Mouse (Mus musculus) kidney, embryonic 14.5 days (tissue): ENCODE data around the gene Fbxl16. TPM values are rescaled to one million over a fixed set of nuclear protein-coding genes. Genes with fewer than 3 reads are reported as not detected.
A peak's percentile ranks its signal among the peaks of the same experiment; 100 is the strongest.

Experiments used
- ATAC-seq: fragments of 200-750 bp; cut with Nextera tagmentation; 2 replicates; pipeline ENCODE4 v1.8.0; 2017; ENCODE audit warnings: moderate number of reproducible peaks, mild to moderate bottlenecking, moderate TSS enrichment, moderate library complexity; ENCODE audit not compliant: low FRiP score, low TSS enrichment
- H3K27ac ChIP-seq: fragments of 300-500 bp; sonication (generic); 2 replicates; pipeline ENCODE4 v1.5.1; 2014; ENCODE audit warnings: low read depth, mild to moderate bottlenecking, low read length, moderate library complexity, mixed read lengths
- H3K27me3 ChIP-seq: fragments of 300-500 bp; sonication (generic); 2 replicates; pipeline ENCODE4 v1.6.1; 2014; ENCODE audit warnings: mild to moderate bottlenecking, low read length; ENCODE audit not compliant: control insufficient read depth, insufficient read depth
- H3K36me3 ChIP-seq: fragments of 300-500 bp; sonication (generic); 2 replicates; pipeline ENCODE4 v1.6.1; 2014; ENCODE audit warnings: low read length, mixed read lengths; ENCODE audit not compliant: control insufficient read depth, insufficient read depth
- H3K4me1 ChIP-seq: fragments of 300-500 bp; sonication (generic); 2 replicates; pipeline ENCODE4 v1.6.1; 2014; ENCODE audit warnings: low read length, mixed read lengths; ENCODE audit not compliant: control insufficient read depth, insufficient read depth
- H3K4me2 ChIP-seq: fragments of 300-500 bp; sonication (generic); replicated peaks from 2 replicates; pipeline ENCODE4 v1.6.1; 2014; ENCODE audit warnings: low read depth, mild to moderate bottlenecking, low read length
- H3K4me3 ChIP-seq: fragments of 300-500 bp; sonication (generic); 2 replicates; pipeline ENCODE4 v1.5.1; 2014; ENCODE audit warnings: mild to moderate bottlenecking, low read length
- H3K9ac ChIP-seq: fragments of 300-500 bp; sonication (generic); 2 replicates; pipeline ENCODE4 v1.6.1; 2014; ENCODE audit warnings: low read depth, mild to moderate bottlenecking, low read length, moderate library complexity
- H3K9me3 ChIP-seq: fragments of 300-500 bp; sonication (generic); 2 replicates; pipeline ENCODE4 v1.6.1; 2016; ENCODE audit warnings: low read length; ENCODE audit not compliant: control insufficient read depth
- WGBS: fragments of 180-500 bp; shearing (Covaris S2); extraction: QIAGEN DNeasy Blood & Tissue Kit; methylation state at CpG from one replicate; pipeline ENCODE4 v1.1.7; 2014; 5-methylcytosine and 5-hydroxymethylcytosine counted together
- polyA plus RNA-seq: library from polyadenylated mRNA; unstranded; fragments of >200 nt; fragmentation: Nextera tagmentation; extraction: Ambion mirVana; gene quantifications from 2 replicates; pipeline ENCODE4 v1.2.1, GENCODE M21; 2014

Gene Fbxl16
- polyA plus RNA-seq, 1 experiment from 2014 or later, result 1.3 TPM

DNA sequence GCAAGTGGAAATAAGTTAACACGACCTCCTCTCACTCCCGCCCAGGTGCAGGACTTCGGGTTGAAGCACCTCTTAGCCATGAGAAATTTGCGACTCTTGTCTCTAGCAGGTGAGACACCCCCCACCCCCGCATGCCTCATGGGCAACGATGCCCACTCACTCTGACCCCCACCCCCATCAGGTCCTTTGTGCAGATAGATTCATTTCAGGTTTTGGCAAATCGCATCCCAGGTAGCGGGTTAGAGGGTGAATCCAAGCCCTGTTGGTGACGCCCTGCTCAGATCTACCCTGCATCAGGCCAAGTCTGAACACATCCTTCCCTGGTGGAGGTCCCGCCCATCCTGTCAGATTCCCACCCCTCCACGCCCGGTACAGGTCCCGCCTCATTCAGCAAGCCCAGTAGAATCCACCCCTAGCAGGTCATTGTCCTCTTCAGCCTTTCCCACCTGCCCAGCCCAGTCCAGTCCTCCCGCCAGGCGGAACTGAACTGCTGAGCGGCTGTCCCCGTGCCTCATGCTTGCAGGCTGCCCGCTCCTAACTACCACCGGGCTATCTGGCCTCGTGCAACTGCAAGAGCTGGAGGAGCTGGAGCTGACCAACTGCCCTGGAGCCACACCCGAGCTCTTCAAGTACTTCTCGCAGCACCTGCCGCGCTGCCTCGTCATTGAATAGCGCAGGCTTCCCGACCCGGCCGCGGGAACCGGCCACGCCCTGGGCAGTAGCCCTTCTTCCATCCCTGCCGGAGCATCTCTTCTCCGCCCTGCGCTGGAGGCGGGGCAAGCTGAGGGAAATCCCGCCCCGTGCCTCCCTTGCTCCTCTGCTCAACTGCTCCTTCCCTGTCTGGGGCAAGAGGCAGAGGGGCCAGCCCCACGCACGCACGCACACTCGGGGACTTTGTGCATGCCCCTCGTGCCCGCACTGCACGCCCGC is 10.2 kb downstream of the Fbxl16 start:
- Histone ChIP-seq H3K4me3 (peak overlapping the region; percentile 9; the same call in 1 of the 2 replicates), H3K9ac (no peak overlapping the region), H3K4me1 (peaks cover 4% of the 10 kb centered on the region), H3K4me2 (peak overlapping the region; percentile 32), H3K27ac (no peak overlapping the region), H3K27me3 (peaks cover 34% of the 10 kb centered on the region), H3K9me3 (no peaks in the 10 kb centered on the region), H3K36me3 (no peaks in the 10 kb centered on the region)
- ATAC-seq, result no peak
- WGBS, result 6% methylated on average over 46 of the region's 46 CpGs

DNA sequence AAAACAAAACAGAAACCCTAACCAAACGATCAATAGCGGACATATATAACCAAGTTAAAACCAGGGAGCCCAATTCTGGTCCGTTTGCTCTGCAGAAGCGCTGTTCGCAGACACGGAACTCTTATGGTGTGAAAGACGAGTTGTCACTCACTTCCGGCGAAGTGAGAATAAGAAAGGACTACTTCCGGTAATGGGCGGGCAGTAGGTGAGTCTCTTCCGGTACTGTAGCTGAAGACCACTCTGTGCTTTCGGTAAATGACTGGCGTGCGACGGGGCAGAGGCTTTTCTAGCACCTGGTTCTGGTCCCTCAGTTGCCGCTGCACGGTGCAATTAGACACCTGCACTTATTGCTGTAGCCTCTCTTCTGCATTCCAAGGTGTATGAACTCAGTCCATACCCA is 14.6 kb downstream of the Fbxl16 start, which contains the start of gene Wdr24:
Gene Wdr24, plus strand, starts transcription at position 176 of the 400 bp plus-strand sequence.
- Histone ChIP-seq H3K27ac (no peak within 1 kb of the TSS), H3K9me3 (no peaks in the 10 kb centered on the region), H3K4me3 (peak within 1 kb of the TSS; percentile 79), H3K4me1 (peaks cover 20% of the 10 kb centered on the region), H3K9ac (peak within 1 kb of the TSS; percentile 76), H3K27me3 (peaks cover 21% of the 10 kb centered on the region), H3K4me2 (peak within 1 kb of the TSS; percentile 98), H3K36me3 (peaks cover 27% of the 10 kb centered on the region)
- WGBS, result under 1% methylated on average over 18 of the region's 18 CpGs
- ATAC-seq, result peak; percentile 44; the same call in 1 of the 2 replicates

DNA sequence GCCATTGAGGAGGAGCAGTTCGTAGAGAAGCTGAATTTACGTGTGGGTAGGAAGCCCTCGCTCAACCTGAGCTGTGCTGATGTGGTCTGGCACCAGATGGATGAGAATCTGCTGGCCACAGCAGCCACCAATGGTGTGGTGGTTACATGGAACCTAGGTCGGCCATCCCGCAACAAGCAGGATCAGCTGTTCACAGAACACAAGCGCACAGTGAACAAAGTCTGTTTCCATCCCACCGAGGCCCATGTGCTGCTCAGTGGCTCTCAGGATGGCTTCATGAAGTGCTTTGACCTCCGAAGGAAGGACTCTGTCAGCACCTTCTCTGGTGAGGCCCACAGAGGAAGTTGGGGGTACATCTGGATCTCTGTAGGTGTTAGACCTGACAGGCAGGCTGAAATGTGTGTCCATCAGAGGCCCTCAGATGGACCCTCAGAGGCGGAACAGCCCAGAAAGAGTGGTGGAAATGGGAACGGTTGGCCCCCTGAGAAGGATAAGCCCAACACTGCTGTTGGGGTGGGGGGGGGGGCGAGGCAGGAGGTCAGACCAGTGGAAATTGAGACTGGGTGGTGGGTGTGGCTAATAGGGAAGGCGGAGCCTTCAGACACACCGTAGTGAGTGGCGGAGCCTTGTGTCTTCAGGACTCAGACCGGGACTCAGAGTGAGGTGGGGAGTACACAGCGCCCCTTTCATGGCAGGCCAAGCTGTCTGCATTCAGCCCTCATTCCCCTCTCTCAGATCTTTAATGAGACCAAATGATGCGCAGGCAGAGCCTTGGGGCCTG is 15.7 kb downstream of the Fbxl16 start:
- Histone ChIP-seq H3K9ac (peak overlapping the region; percentile 76; the same call in 1 of the 2 replicates), H3K27me3 (peaks cover 10% of the 10 kb centered on the region), H3K4me2 (peak overlapping the region; percentile 98), H3K4me3 (peak overlapping the region; percentile 79), H3K4me1 (peaks cover 21% of the 10 kb centered on the region), H3K36me3 (peaks cover 28% of the 10 kb centered on the region), H3K9me3 (no peaks in the 10 kb centered on the region), H3K27ac (no peak overlapping the region)
- no peak for ATAC-seq
- 72% methylated on average over 17 of the region's 17 CpGs for WGBS

DNA sequence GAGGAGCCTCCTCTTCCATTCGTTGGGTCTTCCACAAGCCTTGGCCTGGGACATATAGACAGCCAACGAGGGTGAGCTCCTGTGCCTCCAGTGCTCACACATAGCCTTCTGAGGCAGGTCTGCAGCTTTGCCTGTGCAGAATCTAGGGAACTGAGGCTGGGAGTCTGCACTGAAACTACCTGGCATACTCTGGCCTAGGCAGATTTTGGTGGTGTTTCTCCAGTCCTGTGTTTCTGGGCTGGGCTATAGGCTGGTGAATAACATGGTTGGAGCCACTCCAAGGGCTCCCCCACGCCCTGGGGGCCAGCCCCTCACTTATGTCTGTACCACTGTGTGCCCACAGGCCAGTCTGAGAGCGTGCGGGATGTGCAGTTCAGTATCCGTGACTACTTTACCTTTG is 16.4 kb downstream of the Fbxl16 start:
- no peak for ATAC-seq
- no peak overlapping the region for H3K4me2 ChIP-seq
- peaks cover 35% of the 10 kb centered on the region for H3K36me3 ChIP-seq
- H3K9ac ChIP-seq, result no peak overlapping the region
- H3K27ac ChIP-seq, result no peak overlapping the region
- no peak overlapping the region for H3K4me3 ChIP-seq
- peaks cover 26% of the 10 kb centered on the region for H3K4me1 ChIP-seq
- H3K27me3 ChIP-seq, result peaks cover 2% of the 10 kb centered on the region
- H3K9me3 ChIP-seq, result no peaks in the 10 kb centered on the region
- 87% methylated on average over 6 of the region's 6 CpGs for WGBS

DNA sequence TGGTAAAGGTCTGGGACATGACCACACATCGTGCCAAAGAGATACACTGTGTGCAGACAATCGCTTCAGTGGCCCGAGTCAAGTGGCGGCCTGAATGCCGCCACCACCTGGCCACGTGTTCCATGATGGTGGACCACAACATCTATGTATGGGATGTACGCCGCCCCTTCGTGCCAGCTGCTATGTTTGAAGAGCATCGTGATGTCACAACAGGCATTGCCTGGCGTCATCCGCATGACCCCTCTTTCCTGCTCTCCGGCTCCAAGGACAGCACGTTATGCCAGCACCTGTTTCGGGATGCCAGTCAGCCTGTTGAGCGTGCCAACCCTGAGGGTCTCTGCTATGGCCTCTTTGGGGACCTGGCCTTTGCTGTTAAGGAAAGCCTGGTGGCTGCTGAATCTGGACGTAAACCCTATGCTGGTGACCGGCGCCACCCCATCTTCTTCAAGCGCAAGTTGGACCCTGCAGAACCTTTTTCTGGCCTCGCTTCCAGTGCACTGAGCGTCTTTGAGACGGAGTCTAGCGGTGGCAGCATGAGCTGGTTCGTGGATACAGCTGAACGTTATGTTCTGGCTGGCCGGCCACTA is 17.2 kb downstream of the Fbxl16 start:
- WGBS, result 96% methylated on average over 27 of the region's 27 CpGs
- no peak for ATAC-seq
- H3K4me1 ChIP-seq, result peaks cover 33% of the 10 kb centered on the region

DNA sequence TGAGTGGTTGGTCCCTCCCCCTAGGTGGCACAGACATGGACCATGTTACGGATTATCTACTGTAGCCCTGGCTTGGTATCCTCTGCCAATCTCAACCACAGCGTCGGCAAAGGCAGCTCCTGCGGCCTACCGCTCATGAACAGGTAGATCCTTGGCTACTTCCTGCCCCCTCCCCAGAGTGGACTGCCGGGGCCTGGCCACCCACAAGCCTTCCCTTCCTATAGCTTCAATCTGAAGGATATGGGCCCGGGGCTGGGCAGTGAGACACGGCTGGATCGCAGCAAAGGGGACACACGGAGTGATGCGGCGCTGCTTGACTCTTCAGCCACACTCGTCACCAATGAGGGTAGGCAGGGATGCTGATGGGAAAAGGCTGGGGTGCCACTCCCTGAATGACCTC is 18.1 kb downstream of the Fbxl16 start:
- no peak for ATAC-seq
- H3K9ac ChIP-seq, result no peak overlapping the region
- H3K27ac ChIP-seq, result no peak overlapping the region
- H3K4me1 ChIP-seq, result peaks cover 42% of the 10 kb centered on the region
- no peaks in the 10 kb centered on the region for H3K9me3 ChIP-seq
- WGBS, result 94% methylated on average over 13 of the region's 13 CpGs
- no peak overlapping the region for H3K4me3 ChIP-seq
- peaks cover 49% of the 10 kb centered on the region for H3K36me3 ChIP-seq
- H3K27me3 ChIP-seq, result no peaks in the 10 kb centered on the region
- H3K4me2 ChIP-seq, result no peak overlapping the region

More for the DNA sequence above, 17.2 kb downstream of the Fbxl16 start:
- Histone ChIP-seq H3K4me2 (no peak overlapping the region), H3K4me3 (no peak overlapping the region), H3K36me3 (peaks cover 43% of the 10 kb centered on the region), H3K27me3 (no peaks in the 10 kb centered on the region), H3K27ac (no peak overlapping the region), H3K9me3 (no peaks in the 10 kb centered on the region), H3K9ac (no peak overlapping the region)

DNA sequence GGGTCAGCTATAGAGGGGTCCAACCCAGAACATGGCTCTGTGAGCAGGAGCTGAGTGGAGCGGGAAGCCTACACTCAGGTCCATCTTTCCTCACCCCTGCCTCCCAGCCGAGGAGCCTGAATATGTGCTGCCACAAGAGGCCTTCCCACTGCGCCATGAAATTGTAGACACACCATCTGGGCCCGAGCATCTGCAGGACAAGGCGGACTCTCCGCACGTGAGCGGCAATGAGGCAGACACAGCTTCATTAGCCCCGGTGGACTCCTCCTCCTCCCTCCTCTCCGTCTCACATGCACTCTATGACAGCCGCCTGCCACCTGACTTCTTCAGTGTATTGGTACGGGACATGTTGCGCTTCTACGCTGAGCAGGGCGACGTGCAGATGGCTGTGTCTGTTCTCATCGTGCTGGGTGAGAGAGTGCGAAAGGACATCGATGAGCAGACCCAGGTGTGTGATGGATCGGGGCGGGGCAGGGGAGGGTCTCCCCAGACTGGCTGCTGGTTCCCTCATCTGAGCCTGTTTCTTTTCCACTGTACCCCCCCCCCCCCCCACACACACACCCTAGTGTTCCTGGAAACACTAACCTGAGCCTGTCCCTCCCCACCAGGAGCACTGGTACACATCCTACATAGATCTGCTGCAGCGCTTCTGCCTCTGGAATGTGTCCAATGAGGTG is 18.8 kb downstream of the Fbxl16 start:
- no peak overlapping the region for H3K27ac ChIP-seq
- H3K9me3 ChIP-seq, result no peaks in the 10 kb centered on the region
- peaks cover 42% of the 10 kb centered on the region for H3K4me1 ChIP-seq
- no peak overlapping the region for H3K4me3 ChIP-seq
- peak overlapping the region; percentile 77; the same call in 1 of the 2 replicates for H3K9ac ChIP-seq
- H3K27me3 ChIP-seq, result no peaks in the 10 kb centered on the region
- H3K4me2 ChIP-seq, result peak overlapping the region; percentile 77
- H3K36me3 ChIP-seq, result peaks cover 49% of the 10 kb centered on the region
- no peak for ATAC-seq
- WGBS, result 94% methylated on average over 22 of the region's 22 CpGs

DNA sequence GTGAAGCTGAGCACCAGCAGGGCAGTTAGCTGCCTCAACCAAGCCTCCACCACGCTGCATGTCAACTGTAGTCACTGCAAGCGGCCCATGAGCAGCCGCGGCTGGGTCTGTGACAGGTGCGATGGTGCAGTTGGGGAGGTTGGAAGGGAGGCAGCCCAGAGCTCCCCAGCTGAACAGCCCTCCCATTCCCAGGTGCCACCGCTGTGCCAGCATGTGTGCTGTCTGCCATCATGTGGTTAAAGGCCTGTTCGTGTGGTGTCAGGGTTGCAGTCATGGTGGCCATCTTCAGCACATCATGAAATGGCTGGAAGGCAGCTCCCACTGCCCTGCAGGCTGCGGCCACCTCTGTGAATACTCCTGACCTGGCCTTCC is 19.3 kb downstream of the Fbxl16 start:
- Histone ChIP-seq H3K4me2 (peak overlapping the region; percentile 77), H3K27me3 (no peaks in the 10 kb centered on the region), H3K4me1 (peaks cover 42% of the 10 kb centered on the region), H3K9ac (peak overlapping the region; percentile 77), H3K4me3 (peak overlapping the region; percentile 68), H3K9me3 (no peaks in the 10 kb centered on the region), H3K27ac (peak overlapping the region; percentile 92), H3K36me3 (peaks cover 49% of the 10 kb centered on the region)
- no peak for ATAC-seq
- WGBS, result 84% methylated on average over 8 of the region's 8 CpGs
